In the genomic region with DNA sequence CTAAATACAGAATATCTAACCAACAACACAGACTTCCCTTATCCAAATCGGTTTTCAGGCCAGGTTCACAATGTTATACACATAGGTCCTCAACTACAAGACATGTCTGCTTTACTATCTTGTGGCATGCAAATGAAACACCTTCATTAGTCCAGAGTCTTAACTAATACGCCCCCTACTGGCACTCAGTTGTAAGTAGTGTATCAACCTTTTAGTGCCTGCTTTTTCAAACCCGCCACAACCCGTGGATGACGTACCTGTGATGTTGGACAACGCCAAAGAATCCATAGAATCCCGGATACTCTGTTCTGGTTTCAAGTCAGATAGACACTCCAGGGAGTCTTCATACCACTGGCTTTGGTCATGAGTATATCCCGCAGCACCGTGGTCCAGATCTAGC, we compare ENCODE assay signal across 24 mouse cellular contexts.
DNase-seq lines count a peak whose midpoint lies in the region; ATAC-seq and TF ChIP-seq lines count a peak whose summit lies in the region.
"Had no signal": no experiment of that assay in that cellular context is flagged by ENCODE, and none has a peak within 500 bp of the region (broad histone marks: within the 10 kb centered on the region; RNA-seq: fewer than 3 reads in every experiment).

No protein-coding gene starts in this region.

- no peaks in the 10 kb centered on the region for H3K9me3 ChIP-seq in kidney, postnatal 0 days (replicated peaks; ENCODE audit: low read length)
- H3K9me3 ChIP-seq: forebrain, embryonic 13.5 days; hindbrain, embryonic 15.5 days; liver, embryonic 13.5 days; midbrain, embryonic 10.5 days; neural tube, embryonic 12.5 days; stomach, embryonic 15.5 days had no signal

- 96% methylated on average over 9 of the region's 9 CpGs for WGBS in kidney, postnatal 0 days

- H3K27me3 ChIP-seq in kidney, postnatal 0 days (ENCODE audit: insufficient read depth, low read length), result no peaks in the 10 kb centered on the region
- H3K27me3 ChIP-seq: forebrain, embryonic 13.5 days; hindbrain, embryonic 15.5 days; liver, embryonic 13.5 days; neural tube, embryonic 12.5 days; stomach, embryonic 15.5 days had no signal

- no peak overlapping the region for H3K4me3 ChIP-seq in kidney, postnatal 0 days (replicated peaks; ENCODE audit: low read depth, low read length)
- H3K4me3 ChIP-seq: forebrain, embryonic 13.5 days; hindbrain, embryonic 15.5 days; liver, embryonic 13.5 days; midbrain, embryonic 10.5 days; neural tube, embryonic 12.5 days; stomach, embryonic 15.5 days had no signal

- H3K27ac ChIP-seq in kidney, postnatal 0 days, result no peak overlapping the region
- H3K27ac ChIP-seq: forebrain, embryonic 13.5 days; hindbrain, embryonic 15.5 days; liver, embryonic 13.5 days; midbrain, embryonic 10.5 days; neural tube, embryonic 12.5 days; stomach, embryonic 15.5 days had no signal

- no peaks in the 10 kb centered on the region for H3K4me1 ChIP-seq in kidney, postnatal 0 days (replicated peaks; ENCODE audit: insufficient read depth, low read length)
- H3K4me1 ChIP-seq: hindbrain, embryonic 15.5 days; liver, embryonic 13.5 days; neural tube, embryonic 12.5 days; stomach, embryonic 15.5 days had no signal

- peaks cover 65% of the 10 kb centered on the region for H3K36me3 ChIP-seq in kidney, postnatal 0 days (ENCODE audit: insufficient read depth, low read length)

- H3K4me2 ChIP-seq in kidney, postnatal 0 days (ENCODE audit: low read length), result no peak overlapping the region
- H3K4me2 ChIP-seq: forebrain, embryonic 13.5 days; heart, embryonic 11.5 days; hindbrain, embryonic 15.5 days; liver, embryonic 13.5 days; neural tube, embryonic 12.5 days; stomach, embryonic 15.5 days had no signal

- peak; percentile 31; the same call in 1 of the 2 replicates for TF ChIP-seq CTCF in kidney, postnatal 0 days (IDR thresholded peaks at IDR 0.05; ENCODE audit: low read depth)

- no peak for ATAC-seq in kidney, postnatal 0 days (replicated peaks; ENCODE audit: low FRiP score, low read depth)
- ATAC-seq: forebrain, embryonic 13.5 days had no signal

- no peak for DNase-seq in kidney, postnatal 0 days (ENCODE audit: low spot score)
- DNase-seq in kidney, postnatal 14 days, result no peak
- DNase-seq in 416B (ENCODE audit: low read depth) (peak; percentile 34), A20 (ENCODE audit: low read depth, low spot score) (peak; percentile 31), ZHBTc4 (ENCODE audit: low read depth, low spot score) (peak; percentile 80)
- no peak for DNase-seq in frontal cortex, adult 2 months (ENCODE audit: extremely low spot score in 1 of 2, low spot score in 1 of 2)
- no peak for DNase-seq in frontal cortex, postnatal 25 days (ENCODE audit: low spot score in 2 of 2)
- DNase-seq: adrenal gland, adult 8-10 months; cerebellum, adult 11 months; cerebellum, postnatal 14 days; gastrocnemius, postnatal 25 days; kidney, adult 18-20 months; kidney, postnatal 4 days; layer of hippocampus, postnatal 36 days; left cerebral cortex, postnatal 4 days; liver, embryonic 13.5 days; right cerebral cortex, postnatal 14 days; thymus, postnatal 25 days had no signal

- no peak overlapping the region for H3K9ac ChIP-seq in kidney, postnatal 0 days (ENCODE audit: low read depth, low read length)
- H3K9ac ChIP-seq: forebrain, embryonic 13.5 days; hindbrain, embryonic 15.5 days; liver, embryonic 13.5 days; neural tube, embryonic 12.5 days; stomach, embryonic 15.5 days had no signal

Comparison
In these comparisons a context has a peak if more than half of its experiments do, and no peak if none do; other contexts are left out.
1. DNase-seq: peak in 416B (single experiment), A20 (single experiment) and ZHBTc4 (single experiment); none in kidney, postnatal 0 days (single experiment), kidney, postnatal 14 days (single experiment), frontal cortex, adult 2 months (0 of 2) and frontal cortex, postnatal 25 days (0 of 2).